Mouse (Mus musculus) neural tube, embryonic 11.5 days (tissue): Measurements from ENCODE around the gene Dcaf5. TPM values are rescaled to one million over a fixed set of nuclear protein-coding genes. Genes with fewer than 3 reads are reported as not detected.
"Not testable (repeated sequence)": the region's sequence is repeated elsewhere in the genome, so short reads cannot be mapped to it uniquely, and the experiment has no call there.

Experiments used
- ATAC-seq: fragments of 200-750 bp; cut with Nextera tagmentation; 2 replicates; pipeline ENCODE4 v1.8.0; 2017; ENCODE audit warnings: moderate number of reproducible peaks, mild to moderate bottlenecking, moderate TSS enrichment, moderate library complexity; ENCODE audit not compliant: insufficient read depth, low FRiP score, low TSS enrichment
- DNase-seq: peaks from one replicate; pipeline ENCODE4 v3.0.0-alpha.2; 2015; ENCODE audit warnings: low spot score
- H3K27ac ChIP-seq: fragments of 300-500 bp; sonication (generic); 2 replicates; pipeline ENCODE4 v1.5.1; 2014; ENCODE audit warnings: low read depth, mild to moderate bottlenecking, low read length
- H3K27me3 ChIP-seq: fragments of 300-500 bp; sonication (generic); 2 replicates; pipeline ENCODE4 v1.6.1; 2014; ENCODE audit warnings: mild to moderate bottlenecking, low read length, mixed read lengths; ENCODE audit not compliant: control insufficient read depth, insufficient read depth
- H3K36me3 ChIP-seq: fragments of 300-500 bp; sonication (generic); 2 replicates; pipeline ENCODE4 v1.6.1; 2014; ENCODE audit warnings: mild to moderate bottlenecking, low read length, moderate library complexity, mixed read lengths; ENCODE audit not compliant: control insufficient read depth, insufficient read depth
- H3K4me1 ChIP-seq: fragments of 300-500 bp; sonication (generic); 2 replicates; pipeline ENCODE4 v1.6.1; 2014; ENCODE audit warnings: low read length, mixed read lengths; ENCODE audit not compliant: control insufficient read depth, insufficient read depth
- H3K4me2 ChIP-seq: fragments of 300-500 bp; sonication (generic); 2 replicates; pipeline ENCODE4 v1.6.1; 2014; ENCODE audit warnings: low read depth, mild to moderate bottlenecking, moderate library complexity
- H3K4me3 ChIP-seq: fragments of 300-500 bp; sonication (generic); 2 replicates; pipeline ENCODE4 v1.5.1; 2014; ENCODE audit warnings: low read depth, low read length
- H3K9ac ChIP-seq: fragments of 300-500 bp; sonication (generic); 2 replicates; pipeline ENCODE4 v1.6.1; 2014; ENCODE audit warnings: mild to moderate bottlenecking, low read length
- H3K9me3 ChIP-seq: fragments of 300-500 bp; sonication (generic); 2 replicates; pipeline ENCODE4 v1.6.1; 2016; ENCODE audit warnings: low read length; ENCODE audit not compliant: control insufficient read depth
- WGBS: fragments of 180-500 bp; shearing (Covaris S2); extraction: QIAGEN DNeasy Blood & Tissue Kit; methylation state at CpG from one replicate; pipeline ENCODE4 v1.1.7; 2014; 5-methylcytosine and 5-hydroxymethylcytosine counted together
- polyA plus RNA-seq: library from polyadenylated mRNA; unstranded; fragments of >200 nt; fragmentation: Nextera tagmentation; extraction: Ambion mirVana; gene quantifications from 2 replicates; pipeline ENCODE4 v1.2.1, GENCODE M21; 2014

The Dcaf5 gene
- polyA plus RNA-seq, 1 experiment from 2014 or later: 14.2 TPM

DNA sequence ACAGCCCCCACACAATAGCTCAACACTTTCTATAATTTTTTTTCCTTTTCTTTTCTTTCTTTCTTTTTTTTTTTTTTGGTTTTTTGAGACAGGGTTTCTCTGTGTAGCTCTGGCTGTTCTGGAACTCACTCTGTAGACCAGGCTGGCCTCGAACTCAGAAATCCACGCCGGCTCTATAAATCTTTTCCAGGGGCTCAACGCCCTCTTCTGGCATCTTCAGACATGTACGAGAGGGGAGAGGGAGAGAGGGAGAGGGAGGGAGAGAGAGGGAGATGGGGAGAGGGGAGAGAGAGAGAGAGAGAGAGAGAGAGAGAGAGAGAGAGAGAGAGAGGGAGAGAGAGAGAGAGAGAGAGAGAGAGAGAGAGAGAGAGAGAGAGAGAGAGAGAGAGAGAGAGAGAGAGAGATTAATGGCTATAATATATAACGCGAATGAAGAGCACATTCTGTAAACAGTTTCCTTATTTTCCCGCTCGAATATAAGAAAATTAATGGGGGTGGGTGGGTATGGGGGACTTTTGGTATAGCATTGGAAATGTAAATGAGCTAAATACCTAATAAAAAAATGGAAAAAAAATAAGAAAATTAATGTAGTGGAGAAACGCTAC, 26.0 kb upstream of the Dcaf5 start:
- H3K36me3 ChIP-seq, H3K4me1 ChIP-seq, H3K27me3 ChIP-seq, H3K9me3 ChIP-seq, H3K27ac ChIP-seq: not testable (repeated sequence)
- H3K4me3 ChIP-seq: peak overlapping the region; percentile 74
- peak overlapping the region; percentile 77 for H3K4me2 ChIP-seq
- WGBS: 12% methylated on average over 10 of the region's 10 CpGs
- H3K9ac ChIP-seq: peak overlapping the region; percentile 83
- ATAC-seq: 0 out of 2 replicates have a peak, but pooled peaks have one; percentile 6
- peak; percentile 35 for DNase-seq

DNA sequence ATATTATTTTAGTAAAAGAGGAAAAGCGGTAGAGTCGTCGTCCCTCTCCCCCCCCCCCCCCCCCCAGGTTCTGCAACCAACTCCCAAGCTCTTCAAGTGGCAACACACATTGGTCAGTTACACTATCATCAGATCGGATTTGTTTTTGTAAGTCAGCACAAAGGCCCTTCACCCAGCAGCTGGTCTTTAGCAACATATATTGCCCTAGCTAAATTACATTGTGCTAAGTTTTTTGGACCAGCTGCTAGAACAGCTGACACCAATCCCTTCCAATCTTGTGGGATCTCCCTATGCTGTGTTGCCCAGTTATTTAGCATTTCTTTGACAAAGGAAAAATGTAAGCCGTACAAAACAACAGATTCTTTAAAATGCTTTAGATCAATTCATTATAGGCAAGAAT, 21.6 kb upstream of the Dcaf5 start:
- no peak overlapping the region for H3K9ac ChIP-seq
- 72% methylated on average over 5 of the region's 5 CpGs for WGBS

DNA sequence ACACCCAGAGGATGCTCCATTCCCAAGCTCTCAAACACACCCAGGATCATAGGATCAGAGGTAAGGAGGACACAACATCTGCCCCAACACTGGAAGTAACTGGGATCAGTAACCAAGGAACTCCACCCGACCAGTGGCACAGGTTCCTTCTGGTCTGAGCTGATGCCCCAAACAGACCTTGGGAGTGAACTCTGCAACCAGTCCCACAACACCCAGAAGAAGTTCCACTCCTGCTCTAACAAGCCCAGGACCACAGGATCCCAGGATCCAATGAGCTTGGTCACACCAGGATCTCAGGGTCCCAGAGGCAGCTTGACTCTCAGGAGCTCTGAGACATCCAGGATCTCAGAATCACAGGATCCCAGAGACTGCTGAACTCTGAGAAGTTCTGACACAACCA, 17.1 kb upstream of the Dcaf5 start:
- Histone ChIP-seq H3K36me3 (no peaks in the 10 kb centered on the region), H3K27ac (no peak overlapping the region), H3K4me3 (no peak overlapping the region), H3K27me3 (no peaks in the 10 kb centered on the region), H3K9ac (no peak overlapping the region), H3K9me3 (no peaks in the 10 kb centered on the region), H3K4me2 (no peak overlapping the region), H3K4me1 (no peaks in the 10 kb centered on the region)
- ATAC-seq: no peak
- no peak for DNase-seq
- WGBS: 88% methylated on average over 1 of the region's 1 CpGs

More for the DNA sequence above, 21.6 kb upstream of the Dcaf5 start:
- Histone ChIP-seq H3K4me1 (no peaks in the 10 kb centered on the region), H3K4me2 (no peak overlapping the region), H3K27ac (no peak overlapping the region), H3K27me3 (no peaks in the 10 kb centered on the region), H3K36me3 (no peaks in the 10 kb centered on the region), H3K9me3 (no peaks in the 10 kb centered on the region), H3K4me3 (no peak overlapping the region)
- no peak for DNase-seq
- ATAC-seq: no peak

DNA sequence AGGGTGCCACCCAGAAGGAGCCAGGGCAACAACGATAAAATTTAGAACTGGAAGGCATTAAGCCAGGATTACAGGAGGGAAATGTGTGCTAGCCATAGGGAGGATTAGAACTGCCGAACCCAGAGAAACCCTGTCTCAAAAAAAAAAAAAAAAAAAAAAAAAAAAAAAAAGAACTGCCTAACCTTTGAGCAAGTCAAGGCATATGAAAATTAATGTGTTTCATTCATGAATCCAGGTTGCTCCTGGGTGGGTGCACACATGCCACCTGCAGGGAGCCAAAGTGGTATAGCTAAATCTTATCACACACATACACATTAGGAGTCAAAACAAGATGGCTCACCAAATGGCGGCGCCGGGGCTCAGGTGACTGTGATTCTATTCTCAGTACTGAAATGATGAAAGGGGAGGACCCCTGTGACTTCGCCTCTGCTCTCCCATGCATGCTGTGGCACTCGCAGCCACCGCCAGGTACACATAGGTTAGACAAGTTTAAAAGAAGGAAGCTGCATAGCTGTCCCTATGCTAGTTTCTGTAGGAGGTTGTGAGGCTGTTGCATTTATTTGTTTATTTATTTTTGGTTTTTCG, 8.2 kb upstream of the Dcaf5 start:
- H3K9me3 ChIP-seq: no peaks in the 10 kb centered on the region
- ATAC-seq (no peak), DNase-seq (no peak)
- H3K36me3 ChIP-seq: no peaks in the 10 kb centered on the region
- H3K27ac ChIP-seq: no peak overlapping the region
- no peaks in the 10 kb centered on the region for H3K4me1 ChIP-seq
- H3K4me3 ChIP-seq: no peak overlapping the region
- H3K27me3 ChIP-seq: no peaks in the 10 kb centered on the region
- H3K4me2 ChIP-seq: no peak overlapping the region
- 85% methylated on average over 9 of the region's 9 CpGs for WGBS
- no peak overlapping the region for H3K9ac ChIP-seq

DNA sequence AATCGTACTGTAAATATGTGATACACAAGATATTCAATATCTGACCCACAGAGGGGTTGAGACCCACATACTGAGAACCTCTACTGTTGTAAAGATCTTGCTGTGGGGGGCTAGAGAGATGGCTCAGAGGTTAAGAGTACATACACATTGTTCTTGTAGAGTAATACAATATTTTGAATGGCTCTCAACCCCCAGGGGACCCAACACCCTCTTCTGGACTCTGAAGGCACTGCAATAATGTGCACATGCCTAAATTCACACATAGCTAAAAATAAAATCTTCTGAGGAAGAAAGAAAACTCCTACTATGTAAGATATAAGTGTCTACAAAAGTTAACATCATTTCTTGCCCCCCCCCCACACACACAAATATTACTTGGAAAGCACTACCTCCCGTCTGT, 4.6 kb upstream of the Dcaf5 start:
- Histone ChIP-seq H3K9me3 (no peaks in the 10 kb centered on the region), H3K4me3 (no peak overlapping the region), H3K27me3 (no peaks in the 10 kb centered on the region), H3K4me1 (peaks cover 4% of the 10 kb centered on the region; the same call in 1 of the 2 replicates), H3K4me2 (no peak overlapping the region), H3K9ac (no peak overlapping the region), H3K27ac (no peak overlapping the region), H3K36me3 (no peaks in the 10 kb centered on the region)
- DNase-seq: no peak
- 80% methylated on average over 2 of the region's 2 CpGs for WGBS
- no peak for ATAC-seq

DNA sequence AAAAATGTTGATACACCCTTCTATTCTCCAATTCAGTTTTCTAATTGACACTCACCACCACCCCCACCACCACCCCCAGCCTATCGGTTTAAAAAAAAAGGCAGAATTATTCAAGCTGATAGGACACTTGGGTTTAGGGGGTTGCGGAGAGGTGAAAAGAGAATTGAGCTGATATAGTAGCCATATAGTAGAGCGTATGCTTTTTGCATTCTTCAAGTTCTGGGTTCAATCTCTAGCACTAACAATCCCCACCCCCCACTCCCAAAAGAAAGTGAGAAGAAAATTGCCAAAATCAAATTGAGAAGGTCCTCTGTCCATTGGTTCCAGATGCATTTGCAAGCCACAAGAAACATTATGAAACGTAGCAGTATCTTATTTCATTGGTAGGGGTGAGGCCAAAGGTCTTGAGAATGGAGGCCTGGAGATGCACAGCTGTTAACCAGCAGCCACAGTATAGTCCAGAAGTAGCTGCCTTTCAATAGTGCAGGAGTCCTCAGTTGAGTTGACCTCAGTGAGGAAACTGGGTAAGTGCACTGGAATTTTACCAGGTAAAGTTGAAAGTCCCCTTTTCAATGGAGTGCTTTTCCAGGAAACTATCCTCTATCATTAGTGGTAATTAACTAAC, 762 bp upstream of the Dcaf5 start:
- Histone ChIP-seq H3K9ac (peak overlapping the region; percentile 86), H3K27ac (peak overlapping the region; percentile 94), H3K4me3 (peak overlapping the region; percentile 90), H3K4me1 (peaks cover 4% of the 10 kb centered on the region; the same call in 1 of the 2 replicates), H3K36me3 (no peaks in the 10 kb centered on the region), H3K9me3 (no peaks in the 10 kb centered on the region), H3K27me3 (no peaks in the 10 kb centered on the region), H3K4me2 (peak overlapping the region; percentile 72)
- DNase-seq (no peak), ATAC-seq (no peak)
- 17% methylated on average over 4 of the region's 4 CpGs for WGBS

DNA sequence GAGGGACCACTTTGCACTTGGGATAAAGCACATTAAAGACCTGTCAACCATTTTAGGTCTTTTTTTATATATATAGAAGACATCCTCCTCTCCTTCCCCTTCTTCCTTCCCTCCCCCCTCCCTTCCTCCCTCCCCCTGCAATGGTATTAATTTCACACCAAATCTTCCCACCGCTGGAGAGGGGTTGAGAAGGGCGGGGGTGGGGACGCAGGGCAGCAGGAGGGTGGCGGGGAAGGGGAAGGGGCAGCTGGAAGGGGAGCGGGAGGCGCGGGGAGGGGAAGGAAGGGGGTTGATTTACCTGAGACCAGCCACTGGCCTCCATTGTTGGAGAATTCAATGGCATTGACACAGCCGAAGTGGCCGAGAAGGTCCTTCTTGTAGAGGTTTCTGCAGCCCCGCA, 514 bp downstream of the Dcaf5 start:
- ATAC-seq (peak; percentile 20), DNase-seq (no peak)
- Histone ChIP-seq H3K9ac (peak overlapping the region; percentile 86), H3K4me2 (peak overlapping the region; percentile 72), H3K36me3 (no peaks in the 10 kb centered on the region), H3K27me3 (no peaks in the 10 kb centered on the region), H3K27ac (peak overlapping the region; percentile 94), H3K4me3 (peak overlapping the region; percentile 90), H3K9me3 (no peaks in the 10 kb centered on the region), H3K4me1 (peaks cover 4% of the 10 kb centered on the region; the same call in 1 of the 2 replicates)
- WGBS: 0% methylated on average over 6 of the region's 10 CpGs

DNA sequence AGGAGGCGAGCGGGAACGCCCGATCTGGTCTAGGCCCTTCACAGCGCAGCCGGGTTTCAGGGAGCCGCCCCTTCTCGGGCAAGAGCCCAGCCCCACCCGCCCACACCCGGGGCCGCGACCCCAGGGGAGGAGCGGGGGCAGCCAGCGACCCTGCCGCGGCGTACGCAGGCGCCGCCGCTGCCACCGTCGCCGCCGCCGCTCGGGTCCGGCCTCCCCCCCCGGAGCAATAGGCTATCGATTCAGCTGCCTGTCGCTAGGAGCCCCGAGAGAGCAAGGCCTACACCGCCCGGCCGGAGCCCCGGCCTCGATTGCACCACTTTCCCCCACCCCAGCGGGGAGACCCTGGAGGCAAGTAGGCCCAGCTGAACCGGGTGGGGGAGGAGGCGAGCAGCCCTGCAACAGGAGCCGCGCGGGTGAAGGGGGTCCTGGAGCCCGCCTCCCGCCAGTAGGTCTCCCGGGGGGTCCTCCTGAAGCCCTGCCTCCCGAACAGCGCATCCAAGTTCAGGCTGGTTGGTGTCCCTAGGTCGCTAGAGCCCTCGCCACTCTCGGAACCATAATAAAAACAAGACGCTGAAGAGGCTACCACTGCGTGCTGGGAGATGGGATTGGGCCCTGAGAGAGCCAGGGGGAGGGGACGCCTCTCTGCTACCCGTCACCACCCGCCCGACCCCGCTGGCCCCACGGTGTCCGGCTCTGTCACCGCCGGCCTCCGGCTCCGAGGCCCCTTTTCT, 1.3 kb downstream of the Dcaf5 start:
- Histone ChIP-seq H3K4me1 (peaks cover 4% of the 10 kb centered on the region; the same call in 1 of the 2 replicates), H3K9me3 (no peaks in the 10 kb centered on the region), H3K27me3 (no peaks in the 10 kb centered on the region), H3K4me2 (peak overlapping the region; percentile 72), H3K9ac (peak overlapping the region; percentile 86), H3K36me3 (no peaks in the 10 kb centered on the region), H3K27ac (peak overlapping the region; percentile 94), H3K4me3 (peak overlapping the region; percentile 90)
- under 1% methylated on average over 49 of the region's 64 CpGs for WGBS
- peak; percentile 86 for DNase-seq
- ATAC-seq: peak; percentile 69
